Mouse (Mus musculus): ENCODE measurements around the gene 1810055G02Rik.

- TF ChIP-seq FLI1 (IDR thresholded peaks at IDR 0.05; ENCODE audit: low read length) (no peak), GATA1 (IDR thresholded peaks at IDR 0.05; ENCODE audit: borderline replicate concordance, low read length) (no peak)
These were observed 33.8 kb upstream of the 1810055G02Rik start for GRCm38 (mm10) chr19:3674122-3674855.

All from megakaryocyte, embryonic 14.5 days (primary cell).